Comparison of ENCODE assay signal across 8 mouse cellular contexts in genomic region chr19:60160611-60161274, GRCm38 (mm10).
DNase-seq lines count a peak whose midpoint lies in the region; ATAC-seq and TF ChIP-seq lines count a peak whose summit lies in the region.

No protein-coding gene starts in this region.

- no peak for ATAC-seq in forebrain, postnatal 0 days
- ATAC-seq in liver, embryonic 16.5 days (ENCODE audit: low read depth), result no peak

- WGBS in forebrain, postnatal 0 days, result 8% methylated on average over 20 of the region's 20 CpGs
- WGBS in liver, embryonic 16.5 days (ENCODE audit: insufficient replicate concordance), result 9% methylated on average over 20 of the region's 20 CpGs

- DNase-seq in ovary, postnatal 14 days (ENCODE audit: low spot score), result peak; percentile 44
- no peak for DNase-seq in ovary, postnatal 10 days (ENCODE audit: low spot score)
- peak; percentile 82 for DNase-seq in adrenal gland, postnatal 14 days
- DNase-seq in forebrain, postnatal 0 days, result peak; percentile 53
- peak; percentile 21 for DNase-seq in kidney, adult 18-20 months
- peak; percentile 17 for DNase-seq in retina, postnatal 7 days (ENCODE audit: low read depth, low spot score)
- DNase-seq in MN1 (ENCODE audit: low spot score), result no peak

- H3K4me3 ChIP-seq in forebrain, postnatal 0 days (ENCODE audit: low read depth, low read length), result no peak overlapping the region
- H3K4me3 ChIP-seq in liver, embryonic 16.5 days (ENCODE audit: low read depth, low read length), result 0 out of 2 replicates have a peak overlapping the region, but pooled peaks have one; percentile 5

- no peak overlapping the region for H3K27ac ChIP-seq in forebrain, postnatal 0 days (ENCODE audit: low read depth, low read length)
- no peak overlapping the region for H3K27ac ChIP-seq in liver, embryonic 16.5 days (ENCODE audit: low read length)

- TF ChIP-seq CTCF in forebrain, postnatal 0 days (IDR thresholded peaks at IDR 0.05; ENCODE audit: low read depth), result peak; percentile 78

- no peaks in the 10 kb centered on the region for H3K36me3 ChIP-seq in forebrain, postnatal 0 days (ENCODE audit: insufficient read depth)
- no peaks in the 10 kb centered on the region for H3K36me3 ChIP-seq in liver, embryonic 16.5 days (ENCODE audit: control insufficient read depth, insufficient read depth)

- peaks cover 4% of the 10 kb centered on the region; the same call in 1 of the 2 replicates for H3K4me1 ChIP-seq in forebrain, postnatal 0 days (ENCODE audit: insufficient read depth)
- H3K4me1 ChIP-seq in liver, embryonic 16.5 days (ENCODE audit: control insufficient read depth, low read depth, low read length), result no peaks in the 10 kb centered on the region

- H3K9me3 ChIP-seq in forebrain, postnatal 0 days (ENCODE audit: low read length), result no peaks in the 10 kb centered on the region
- no peaks in the 10 kb centered on the region for H3K9me3 ChIP-seq in liver, embryonic 16.5 days (replicated peaks; ENCODE audit: control insufficient read depth, low read length)

- no peak overlapping the region for H3K9ac ChIP-seq in forebrain, postnatal 0 days
- H3K9ac ChIP-seq in liver, embryonic 16.5 days (ENCODE audit: low read depth, low read length), result no peak overlapping the region

- H3K4me2 ChIP-seq in forebrain, postnatal 0 days (ENCODE audit: low read depth), result no peak overlapping the region
- peak overlapping the region; percentile 17; the same call in 1 of the 2 replicates for H3K4me2 ChIP-seq in liver, embryonic 16.5 days (ENCODE audit: low read depth, low read length)

- peaks cover 11% of the 10 kb centered on the region; the same call in 1 of the 2 replicates for H3K27me3 ChIP-seq in forebrain, postnatal 0 days (ENCODE audit: insufficient read depth, low read length)
- H3K27me3 ChIP-seq in liver, embryonic 16.5 days (ENCODE audit: control insufficient read depth, insufficient read depth, low read depth, low read length), result no peaks in the 10 kb centered on the region

Comparison
In these comparisons a context has a peak if more than half of its experiments do, and no peak if none do; other contexts are left out.
1. DNase-seq: peak in ovary, postnatal 14 days (single experiment), adrenal gland, postnatal 14 days (single experiment), forebrain, postnatal 0 days (single experiment), kidney, adult 18-20 months (single experiment) and retina, postnatal 7 days (single experiment); none in ovary, postnatal 10 days (single experiment) and MN1 (single experiment).